Mouse (Mus musculus) embryonic facial prominence, embryonic 10.5 days (tissue): Measurements from ENCODE around the gene Rec114. TPM values are rescaled to one million over a fixed set of nuclear protein-coding genes. Genes with fewer than 3 reads are reported as not detected.

Experiments used
- DNase-seq: peaks from one replicate; pipeline ENCODE4 v3.0.0-alpha.2; 2017; ENCODE audit warnings: low spot score
- H3K27ac ChIP-seq: fragments of 300-500 bp; sonication (generic); replicated peaks from 2 replicates; pipeline ENCODE4 v1.5.1; 2016; ENCODE audit warnings: mild to moderate bottlenecking
- H3K27me3 ChIP-seq: fragments of 300-500 bp; sonication (generic); replicated peaks from 2 replicates; pipeline ENCODE4 v1.6.1; 2016; ENCODE audit warnings: low read depth, mild to moderate bottlenecking; ENCODE audit not compliant: poor library complexity, severe bottlenecking
- H3K36me3 ChIP-seq: fragments of 300-500 bp; sonication (generic); replicated peaks from 2 replicates; pipeline ENCODE4 v1.6.1; 2016; ENCODE audit warnings: mild to moderate bottlenecking, moderate library complexity
- H3K4me1 ChIP-seq: fragments of 300-500 bp; sonication (generic); 2 replicates; pipeline ENCODE4 v1.6.1; 2016
- H3K4me3 ChIP-seq: fragments of 300-500 bp; sonication (generic); 2 replicates; pipeline ENCODE4 v1.5.1; 2016; ENCODE audit warnings: mild to moderate bottlenecking, moderate library complexity
- H3K9me3 ChIP-seq: fragments of 300-500 bp; sonication (generic); 2 replicates; pipeline ENCODE4 v1.6.1; 2016; ENCODE audit warnings: mild to moderate bottlenecking
- WGBS: fragments of 180-500 bp; shearing (Covaris S2); methylation state at CpG from one replicate; pipeline ENCODE4 v1.1.7; 2016; 5-methylcytosine and 5-hydroxymethylcytosine counted together
- polyA plus RNA-seq: library from polyadenylated mRNA; unstranded; fragments of >200 nt; fragmentation: Nextera tagmentation; extraction: Ambion mirVana; gene quantifications from 2 replicates; pipeline ENCODE4 v1.2.1, GENCODE M21; 2016

Rec114 gene
- polyA plus RNA-seq, 1 experiment from 2014 or later: 1.9 TPM

DNA sequence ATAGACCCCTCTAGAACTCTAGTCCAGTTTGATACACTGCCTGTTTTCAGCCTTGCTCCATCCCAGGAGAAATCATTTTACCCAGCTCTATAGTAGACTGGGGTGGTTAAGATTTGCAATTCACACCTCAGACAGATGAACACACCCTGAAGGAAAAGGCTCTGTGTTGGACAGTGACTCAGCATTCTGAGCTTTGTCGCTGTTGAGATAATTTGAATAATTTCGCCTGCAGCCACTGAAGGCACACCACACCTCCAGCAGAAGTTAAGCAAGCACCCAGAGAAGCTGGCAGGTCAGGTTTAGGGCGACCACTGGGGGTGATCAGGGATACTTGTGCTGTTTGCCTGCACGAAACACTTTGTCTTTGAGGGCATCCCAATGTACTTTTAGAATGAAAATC, 4.4 kb upstream of the Rec114 start:
- no peaks in the 10 kb centered on the region for H3K36me3 ChIP-seq
- H3K9me3 ChIP-seq: no peaks in the 10 kb centered on the region
- DNase-seq: no peak
- H3K27me3 ChIP-seq: no peaks in the 10 kb centered on the region
- 62% methylated on average over 4 of the region's 4 CpGs for WGBS
- H3K4me3 ChIP-seq: no peak overlapping the region
- peaks cover 4% of the 10 kb centered on the region; the same call in 1 of the 2 replicates for H3K4me1 ChIP-seq
- H3K27ac ChIP-seq: no peak overlapping the region

GRCm38 (mm10) chr9:58747328-58747755, 3.6 kb upstream of the Rec114 start:
- WGBS: 61% methylated on average over 6 of the region's 6 CpGs
- 0 out of 2 replicates have a peak, but pooled peaks cover 4% of the 10 kb centered on the region for H3K4me1 ChIP-seq
- no peak for DNase-seq
- H3K27ac ChIP-seq: no peak overlapping the region
- no peak overlapping the region for H3K4me3 ChIP-seq
- H3K36me3 ChIP-seq: no peaks in the 10 kb centered on the region
- no peaks in the 10 kb centered on the region for H3K9me3 ChIP-seq
- no peaks in the 10 kb centered on the region for H3K27me3 ChIP-seq

DNA sequence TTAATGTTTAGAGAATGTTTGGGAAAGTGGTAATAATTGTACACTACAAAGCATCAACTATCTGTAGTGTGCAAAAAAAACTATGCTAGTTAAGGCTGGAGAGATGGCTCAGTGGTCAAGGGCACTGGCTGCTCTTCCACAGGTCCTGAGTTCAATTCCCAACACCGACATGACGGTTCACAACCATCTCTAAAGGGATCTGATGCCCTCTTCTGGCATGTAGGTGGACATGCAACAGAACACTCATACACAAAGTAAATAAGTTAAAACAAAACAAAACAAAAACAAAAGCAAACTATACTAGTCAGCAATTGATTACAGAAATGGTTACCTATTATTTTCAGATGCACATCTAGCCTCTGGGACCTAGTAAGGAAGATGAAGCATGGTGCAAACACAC, 1.1 kb downstream of the Rec114 start:
- 91% methylated on average over 2 of the region's 2 CpGs for WGBS
- Histone ChIP-seq H3K27ac (no peak overlapping the region), H3K27me3 (no peaks in the 10 kb centered on the region), H3K4me3 (no peak overlapping the region), H3K36me3 (no peaks in the 10 kb centered on the region), H3K4me1 (0 out of 2 replicates have a peak, but pooled peaks cover 4% of the 10 kb centered on the region), H3K9me3 (no peaks in the 10 kb centered on the region)
- no peak for DNase-seq

GRCm38 (mm10) chr9:58741369-58741768, 2.4 kb downstream of the Rec114 start:
- Histone ChIP-seq H3K9me3 (no peaks in the 10 kb centered on the region), H3K4me1 (no peaks in the 10 kb centered on the region), H3K36me3 (no peaks in the 10 kb centered on the region), H3K27ac (no peak overlapping the region), H3K27me3 (no peaks in the 10 kb centered on the region), H3K4me3 (no peak overlapping the region)
- no peak for DNase-seq
- WGBS: 79% methylated on average over 20 of the region's 20 CpGs

DNA sequence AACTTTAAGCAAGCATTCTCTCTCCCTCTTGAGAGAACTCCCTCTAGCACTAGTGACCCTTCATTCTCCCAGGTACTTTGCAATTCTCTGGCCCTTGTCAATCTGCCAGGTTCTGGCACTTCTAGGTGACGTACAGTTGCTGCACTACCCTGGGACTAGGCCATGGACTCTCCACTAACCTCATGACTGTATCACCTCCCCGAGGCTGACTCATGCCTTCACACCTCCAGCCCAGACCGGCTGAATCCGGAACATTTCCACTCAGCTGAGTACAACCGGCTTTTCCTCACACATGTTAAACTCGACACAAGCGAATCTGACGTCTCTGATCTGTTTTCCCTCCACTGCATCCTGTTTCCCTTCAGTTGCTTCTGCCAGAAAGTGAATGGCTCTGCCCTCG, 4.0 kb downstream of the Rec114 start:
- Histone ChIP-seq H3K9me3 (no peaks in the 10 kb centered on the region), H3K27me3 (no peaks in the 10 kb centered on the region), H3K4me3 (no peak overlapping the region), H3K27ac (no peak overlapping the region), H3K4me1 (no peaks in the 10 kb centered on the region), H3K36me3 (no peaks in the 10 kb centered on the region)
- no peak for DNase-seq
- 76% methylated on average over 9 of the region's 9 CpGs for WGBS

GRCm38 (mm10) chr9:58723165-58723564, 20.6 kb downstream of the Rec114 start:
- Histone ChIP-seq H3K9me3 (no peaks in the 10 kb centered on the region), H3K4me1 (no peaks in the 10 kb centered on the region), H3K4me3 (no peak overlapping the region), H3K27ac (no peak overlapping the region), H3K36me3 (no peaks in the 10 kb centered on the region), H3K27me3 (no peaks in the 10 kb centered on the region)
- 87% methylated on average over 11 of the region's 11 CpGs for WGBS
- DNase-seq: no peak

DNA sequence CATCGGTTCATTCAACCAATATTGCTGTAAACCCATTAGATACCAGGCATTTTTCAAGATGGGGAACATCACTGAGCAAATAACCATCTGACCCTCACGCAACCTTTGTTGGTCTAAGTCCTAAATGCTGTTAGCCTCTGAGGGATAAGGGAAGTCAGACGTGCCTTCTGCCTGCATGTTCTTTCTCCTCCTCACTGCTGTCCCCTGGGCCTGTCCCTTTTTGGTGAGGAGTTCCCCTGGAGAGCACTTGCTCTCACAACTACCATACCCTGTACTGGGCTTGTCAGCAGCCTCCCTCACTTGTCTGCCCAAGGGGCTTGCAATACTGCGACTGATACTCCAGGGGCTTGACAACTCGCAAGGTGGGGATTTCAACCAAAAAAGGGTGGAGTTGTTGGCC, 21.6 kb downstream of the Rec114 start:
- Histone ChIP-seq H3K4me1 (no peaks in the 10 kb centered on the region), H3K9me3 (no peaks in the 10 kb centered on the region), H3K4me3 (no peak overlapping the region), H3K27ac (no peak overlapping the region), H3K27me3 (no peaks in the 10 kb centered on the region), H3K36me3 (no peaks in the 10 kb centered on the region)
- DNase-seq: no peak
- 82% methylated on average over 5 of the region's 5 CpGs for WGBS

GRCm38 (mm10) chr9:58721021-58721420, 22.7 kb downstream of the Rec114 start:
- Histone ChIP-seq H3K9me3 (no peaks in the 10 kb centered on the region), H3K4me1 (no peaks in the 10 kb centered on the region), H3K27ac (no peak overlapping the region), H3K36me3 (no peaks in the 10 kb centered on the region), H3K4me3 (no peak overlapping the region), H3K27me3 (no peaks in the 10 kb centered on the region)
- no peak for DNase-seq
- 59% methylated on average over 7 of the region's 7 CpGs for WGBS

DNA sequence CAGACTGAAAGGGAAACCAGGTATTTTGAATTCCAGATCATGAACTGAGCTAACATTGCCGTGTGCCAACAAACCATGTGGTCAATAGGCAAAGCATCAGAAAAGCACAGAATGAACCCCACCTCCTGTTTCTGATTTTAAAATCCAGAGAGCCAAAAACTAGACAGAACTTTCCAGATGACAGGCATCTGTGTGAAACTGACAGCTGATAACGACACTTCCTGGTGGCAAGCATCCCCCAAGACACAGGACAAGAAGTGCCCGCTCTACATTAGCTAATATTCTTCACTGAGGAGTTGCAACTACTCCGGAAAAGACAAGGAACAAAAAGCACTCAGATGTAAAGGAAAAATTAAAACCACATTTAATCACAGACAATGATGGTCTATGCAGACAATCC, 23.6 kb downstream of the Rec114 start:
- Histone ChIP-seq H3K36me3 (no peaks in the 10 kb centered on the region), H3K27me3 (no peaks in the 10 kb centered on the region), H3K27ac (no peak overlapping the region), H3K4me1 (no peaks in the 10 kb centered on the region), H3K4me3 (no peak overlapping the region), H3K9me3 (no peaks in the 10 kb centered on the region)
- 76% methylated on average over 4 of the region's 4 CpGs for WGBS
- DNase-seq: no peak

- Histone ChIP-seq H3K4me1 (no peaks in the 10 kb centered on the region), H3K36me3 (no peaks in the 10 kb centered on the region), H3K27ac (no peak overlapping the region), H3K4me3 (no peak overlapping the region), H3K9me3 (no peaks in the 10 kb centered on the region), H3K27me3 (no peaks in the 10 kb centered on the region)
- 85% methylated on average over 5 of the region's 5 CpGs for WGBS
- DNase-seq: no peak
Measured at GRCm38 (mm10) chr9:58719471-58719870, 24.3 kb downstream of the Rec114 start.

DNA sequence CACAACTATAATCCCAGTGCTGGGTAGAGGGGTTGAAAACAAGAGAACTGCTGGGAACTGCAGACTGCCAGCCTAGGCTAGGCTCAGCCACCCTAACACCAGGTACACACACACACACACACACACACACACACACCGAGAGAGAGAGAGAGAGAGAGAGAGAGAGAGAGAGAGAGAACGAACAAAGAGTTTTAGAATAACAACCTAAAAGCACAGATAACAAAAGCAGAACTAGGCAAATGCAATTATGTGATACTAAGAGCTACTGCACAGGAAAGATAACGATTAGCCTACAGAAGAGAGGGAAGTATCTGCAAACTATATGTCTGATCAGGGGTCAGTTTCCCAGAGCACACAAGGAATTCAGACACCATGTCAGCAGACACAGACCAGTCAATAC, 24.8 kb downstream of the Rec114 start:
- Histone ChIP-seq H3K27ac (no peak overlapping the region), H3K27me3 (no peaks in the 10 kb centered on the region), H3K4me1 (no peaks in the 10 kb centered on the region), H3K9me3 (no peaks in the 10 kb centered on the region), H3K36me3 (no peaks in the 10 kb centered on the region), H3K4me3 (no peak overlapping the region)
- 88% methylated on average over 3 of the region's 3 CpGs for WGBS
- DNase-seq: no peak

- H3K27ac ChIP-seq: no peak overlapping the region
- DNase-seq: no peak
- H3K4me1 ChIP-seq: no peaks in the 10 kb centered on the region
- H3K27me3 ChIP-seq: no peaks in the 10 kb centered on the region
- WGBS: 54% methylated on average over 2 of the region's 2 CpGs
- H3K36me3 ChIP-seq: no peaks in the 10 kb centered on the region
- H3K4me3 ChIP-seq: no peak overlapping the region
- no peaks in the 10 kb centered on the region for H3K9me3 ChIP-seq
Measured at GRCm38 (mm10) chr9:58716886-58717285, 26.9 kb downstream of the Rec114 start.

- DNase-seq: peak; percentile 32
- Histone ChIP-seq H3K36me3 (no peaks in the 10 kb centered on the region), H3K4me3 (no peak overlapping the region), H3K27me3 (no peaks in the 10 kb centered on the region), H3K27ac (no peak overlapping the region), H3K4me1 (0 out of 2 replicates have a peak, but pooled peaks cover 7% of the 10 kb centered on the region), H3K9me3 (no peaks in the 10 kb centered on the region)
- WGBS: 70% methylated on average over 7 of the region's 7 CpGs
Measured at GRCm38 (mm10) chr9:58710642-58711041, 33.1 kb downstream of the Rec114 start.

- peak; percentile 71 for DNase-seq
- no peaks in the 10 kb centered on the region for H3K27me3 ChIP-seq
- no peaks in the 10 kb centered on the region for H3K36me3 ChIP-seq
- H3K4me3 ChIP-seq: no peak overlapping the region
- 8% methylated on average over 2 of the region's 2 CpGs for WGBS
- H3K9me3 ChIP-seq: no peaks in the 10 kb centered on the region
- H3K4me1 ChIP-seq: 0 out of 2 replicates have a peak, but pooled peaks cover 7% of the 10 kb centered on the region
- no peak overlapping the region for H3K27ac ChIP-seq
Measured at GRCm38 (mm10) chr9:58709939-58710338, 33.8 kb downstream of the Rec114 start.
